Mouse (Mus musculus): ENCODE data around the gene Plpp6. TPM values are rescaled to one million over a fixed set of nuclear protein-coding genes. Genes with fewer than 3 reads are reported as not detected.

Gene Plpp6
- total RNA-seq, 2 experiments from 2014 or later = 57.4 to 58.1 TPM

GRCm38 (mm10) chr19:29015410-29016203 is 51.9 kb downstream of the Plpp6 start:
- intact Hi-C loops (cut with DNase I) = no loop called here
- no peak for DNase-seq (ENCODE audit: extremely low spot score in 1 of 2, low spot score in 2 of 2)
- Histone ChIP-seq H3K27ac (no peak overlapping the region), H3K4me3 (no peak overlapping the region)
- TF ChIP-seq CTCF (IDR thresholded peaks at IDR 0.05) = no peak

- Histone ChIP-seq H3K4me3 (no peak overlapping the region), H3K27ac (no peak overlapping the region)
- intact Hi-C loops (cut with DNase I) = no loop called here
- TF ChIP-seq CTCF (IDR thresholded peaks at IDR 0.05) = no peak
- no peak for DNase-seq (ENCODE audit: extremely low spot score in 1 of 2, low spot score in 2 of 2)
Observed at GRCm38 (mm10) chr19:29016204-29016765, 52.5 kb downstream of the Plpp6 start.

Other genes starting within 250 kb of the Plpp6 start
- 100 to 1,000 TPM; 111 to 112 TPM for gene Slc1a1, start 128.9 kb upstream of the Plpp6 start, total RNA-seq (2021)
- 1 to 10 TPM; 7.4 to 7.9 TPM for gene 4430402I18Rik, start 3.8 kb downstream of the Plpp6 start, total RNA-seq (2021)
- gene Cdc37l1, start 26.4 kb downstream of the Plpp6 start, total RNA-seq (2021) = 100 to 1,000 TPM; 106 to 110 TPM
- gene Ak3, start 84.0 kb downstream of the Plpp6 start, total RNA-seq (2021) = 10 to 100 TPM; 51.8 to 56.1 TPM
- gene Rcl1, start 137.4 kb downstream of the Plpp6 start, total RNA-seq (2021) = 10 to 100 TPM; 15.5 to 15.7 TPM

All from left cerebral cortex, adult 2 months (tissue).